Mouse (Mus musculus) lung, postnatal 0 days (tissue): ENCODE data around the gene Cd79a.

Source experiments
- CTCF ChIP-seq: IDR thresholded peaks from 2 replicates; pipeline ENCODE4 v1.5.1; 2016; ENCODE audit warnings: antibody characterized with exemption, mild to moderate bottlenecking
- EP300 ChIP-seq: IDR thresholded peaks from 2 replicates; pipeline ENCODE4 v1.6.1; 2016; ENCODE audit warnings: antibody characterized with exemption, mild to moderate bottlenecking, control low read depth

DNA sequence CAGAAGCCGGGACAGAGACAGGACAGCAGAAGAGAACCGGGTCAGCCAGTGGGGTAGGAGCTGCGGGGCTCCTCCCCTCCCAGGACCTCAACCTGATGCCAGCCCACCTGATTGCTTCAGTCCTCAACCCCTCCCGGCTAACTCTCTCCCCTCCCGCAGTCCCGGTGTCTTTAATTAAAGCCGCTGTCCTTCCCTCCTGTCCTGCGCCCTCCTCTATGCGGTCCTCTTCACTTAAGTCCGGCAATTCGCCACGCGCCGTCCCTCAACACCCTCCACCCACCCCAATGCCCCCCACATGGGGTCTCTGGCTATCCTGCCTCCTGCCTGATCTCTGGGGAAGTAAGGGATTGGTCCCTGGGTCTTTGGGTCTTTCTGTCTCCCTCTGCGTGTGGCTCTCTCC, 34.5 kb downstream of the Cd79a start:
- TF ChIP-seq CTCF (no peak), EP300 (no peak)
